ENCODE assay signal across 10 mouse cellular contexts in genomic region chr11:119106289-119106688, GRCm38 (mm10). TPM values are rescaled to one million over a fixed set of nuclear protein-coding genes. Genes with fewer than 3 reads are reported as not detected.
DNase-seq lines count a peak whose midpoint lies in the region; ATAC-seq lines count a peak whose summit lies in the region.
"Had no signal": no experiment of that assay in that cellular context is flagged by ENCODE, and none has a peak within 500 bp of the region (broad histone marks: within the 10 kb centered on the region; RNA-seq: fewer than 3 reads in every experiment).

No protein-coding gene starts in this region.

- no peak overlapping the region for H3K4me3 ChIP-seq in hindbrain, embryonic 11.5 days (ENCODE audit: low read depth, low read length)
- H3K4me3 ChIP-seq in hindbrain, embryonic 16.5 days (ENCODE audit: low read length): no peak overlapping the region
- H3K4me3 ChIP-seq in hindbrain, embryonic 15.5 days: no peak overlapping the region
- H3K4me3 ChIP-seq in liver, embryonic 13.5 days (replicated peaks): no peak overlapping the region
- H3K4me3 ChIP-seq: embryonic facial prominence, embryonic 12.5 days; neural tube, embryonic 13.5 days had no signal

- WGBS in hindbrain, embryonic 11.5 days: 69% methylated on average over 6 of the region's 6 CpGs
- 49% methylated on average over 6 of the region's 6 CpGs for WGBS in hindbrain, embryonic 16.5 days
- 53% methylated on average over 6 of the region's 6 CpGs for WGBS in hindbrain, embryonic 15.5 days
- 18% methylated on average over 6 of the region's 6 CpGs for WGBS in liver, embryonic 13.5 days (ENCODE audit: insufficient replicate concordance)

- DNase-seq in hindbrain, embryonic 11.5 days (ENCODE audit: low spot score): peak; percentile 11
- peak; percentile 62 to 68 for DNase-seq in B cell, adult 2 months
- DNase-seq in liver, embryonic 13.5 days: no peak
- DNase-seq in cerebellum, adult 9-10 months: no peak
- no peak for DNase-seq in gastrocnemius, adult 18-20 months (ENCODE audit: low spot score)
- no peak for DNase-seq in left cerebral cortex, postnatal 36 days (ENCODE audit: low spot score in 2 of 2)

- H3K4me1 ChIP-seq in hindbrain, embryonic 11.5 days (replicated peaks; ENCODE audit: control insufficient read depth, insufficient read depth, low read length): peaks cover 2% of the 10 kb centered on the region; the same call in 1 of the 2 replicates
- H3K4me1 ChIP-seq in hindbrain, embryonic 16.5 days (ENCODE audit: control insufficient read depth, insufficient read depth, low read depth, low read length): peaks cover 3% of the 10 kb centered on the region; the same call in 1 of the 2 replicates
- peaks cover 10% of the 10 kb centered on the region for H3K4me1 ChIP-seq in hindbrain, embryonic 15.5 days (replicated peaks)
- H3K4me1 ChIP-seq in liver, embryonic 13.5 days (replicated peaks): peaks cover 5% of the 10 kb centered on the region; the same call in 1 of the 2 replicates

- H3K36me3 ChIP-seq in hindbrain, embryonic 11.5 days (ENCODE audit: control insufficient read depth, insufficient read depth, low read length): no peaks in the 10 kb centered on the region
- no peaks in the 10 kb centered on the region for H3K36me3 ChIP-seq in hindbrain, embryonic 16.5 days (ENCODE audit: control insufficient read depth, insufficient read depth, low read length)
- no peaks in the 10 kb centered on the region for H3K36me3 ChIP-seq in hindbrain, embryonic 15.5 days
- no peaks in the 10 kb centered on the region for H3K36me3 ChIP-seq in liver, embryonic 13.5 days
- H3K36me3 ChIP-seq: embryonic facial prominence, embryonic 12.5 days; neural tube, embryonic 13.5 days had no signal

- no peak overlapping the region for H3K4me2 ChIP-seq in hindbrain, embryonic 11.5 days (replicated peaks; ENCODE audit: low read depth, low read length)
- no peak overlapping the region for H3K4me2 ChIP-seq in hindbrain, embryonic 16.5 days (ENCODE audit: low read length)
- H3K4me2 ChIP-seq in hindbrain, embryonic 15.5 days: no peak overlapping the region
- no peak overlapping the region for H3K4me2 ChIP-seq in liver, embryonic 13.5 days
- H3K4me2 ChIP-seq: neural tube, embryonic 13.5 days had no signal

- H3K9ac ChIP-seq in hindbrain, embryonic 11.5 days (ENCODE audit: low read depth, low read length): no peak overlapping the region
- H3K9ac ChIP-seq in hindbrain, embryonic 16.5 days (ENCODE audit: low read depth, low read length): no peak overlapping the region
- no peak overlapping the region for H3K9ac ChIP-seq in hindbrain, embryonic 15.5 days
- H3K9ac ChIP-seq in liver, embryonic 13.5 days: no peak overlapping the region
- H3K9ac ChIP-seq: embryonic facial prominence, embryonic 12.5 days; neural tube, embryonic 13.5 days had no signal

- no peaks in the 10 kb centered on the region for H3K9me3 ChIP-seq in hindbrain, embryonic 11.5 days (ENCODE audit: control insufficient read depth, low read length)
- no peaks in the 10 kb centered on the region for H3K9me3 ChIP-seq in hindbrain, embryonic 16.5 days (ENCODE audit: control insufficient read depth, low read length)
- H3K9me3 ChIP-seq in hindbrain, embryonic 15.5 days: no peaks in the 10 kb centered on the region
- no peaks in the 10 kb centered on the region for H3K9me3 ChIP-seq in liver, embryonic 13.5 days (replicated peaks)
- H3K9me3 ChIP-seq: embryonic facial prominence, embryonic 12.5 days; neural tube, embryonic 13.5 days had no signal

- no peak for ATAC-seq in hindbrain, embryonic 11.5 days (ENCODE audit: low FRiP score)
- ATAC-seq in hindbrain, embryonic 16.5 days: no peak
- 0 out of 2 replicates have a peak, but pooled peaks have one; percentile 11 for ATAC-seq in hindbrain, embryonic 15.5 days (ENCODE audit: low FRiP score, low read depth)
- ATAC-seq in liver, embryonic 13.5 days (ENCODE audit: low read depth): peak; percentile 52

- no peaks in the 10 kb centered on the region for H3K27me3 ChIP-seq in hindbrain, embryonic 11.5 days (ENCODE audit: control insufficient read depth, insufficient read depth, low read length)
- no peaks in the 10 kb centered on the region for H3K27me3 ChIP-seq in hindbrain, embryonic 16.5 days (replicated peaks; ENCODE audit: control insufficient read depth, insufficient read depth, low read length)
- no peaks in the 10 kb centered on the region for H3K27me3 ChIP-seq in hindbrain, embryonic 15.5 days
- H3K27me3 ChIP-seq in liver, embryonic 13.5 days: peaks cover 17% of the 10 kb centered on the region; the same call in 1 of the 2 replicates
- H3K27me3 ChIP-seq: embryonic facial prominence, embryonic 12.5 days; neural tube, embryonic 13.5 days had no signal

- H3K27ac ChIP-seq in hindbrain, embryonic 11.5 days (ENCODE audit: low read depth, low read length): no peak overlapping the region
- no peak overlapping the region for H3K27ac ChIP-seq in hindbrain, embryonic 16.5 days (ENCODE audit: low read depth, low read length)
- no peak overlapping the region; the same call in 1 of the 2 replicates for H3K27ac ChIP-seq in hindbrain, embryonic 15.5 days (replicated peaks)
- H3K27ac ChIP-seq in liver, embryonic 13.5 days: no peak overlapping the region
- H3K27ac ChIP-seq: embryonic facial prominence, embryonic 12.5 days; neural tube, embryonic 13.5 days had no signal

- intact Hi-C loops in left cerebral cortex, postnatal 36 days (cut with DNase I): no loop called here

RNA-seq across cellular contexts. Expression of gene Cbx4, which starts 20.3 kb away (rescaled TPM):
- polyA plus RNA-seq in hindbrain, embryonic 11.5 days (2014; fragmentation: Nextera tagmentation; extraction: Ambion mirVana): 5.4 and 7.1 TPM in 2 replicates
- polyA plus RNA-seq in hindbrain, embryonic 16.5 days (2015; fragmentation: Nextera tagmentation; extraction: Ambion mirVana): 23.4 and 24.8 TPM in 2 replicates
- 21.9 and 23.2 TPM in 2 replicates for polyA plus RNA-seq in hindbrain, embryonic 15.5 days (2015; fragmentation: Nextera tagmentation; extraction: Ambion mirVana)
- 2.0 and 2.4 TPM in 2 replicates for polyA plus RNA-seq in liver, embryonic 13.5 days (2015; fragmentation: Nextera tagmentation; extraction: Ambion mirVana)
- 1 to 10 TPM; 1.6 to 2.5 TPM for total RNA-seq in gastrocnemius, adult 18-20 months (2021)
- 10 to 100 TPM; 60.9 to 68.6 TPM for total RNA-seq in left cerebral cortex, postnatal 36 days (2021)

Comparison
In these comparisons a context has a peak if more than half of its experiments do, and no peak if none do; other contexts are left out.
1. ATAC-seq: peak in hindbrain, embryonic 15.5 days (single experiment) and liver, embryonic 13.5 days (single experiment); none in hindbrain, embryonic 11.5 days (single experiment) and hindbrain, embryonic 16.5 days (single experiment).
2. DNase-seq: peak in hindbrain, embryonic 11.5 days (single experiment) and B cell, adult 2 months (2 of 2); none in liver, embryonic 13.5 days (single experiment), cerebellum, adult 9-10 months (single experiment), gastrocnemius, adult 18-20 months (single experiment) and left cerebral cortex, postnatal 36 days (0 of 2).